Mouse (Mus musculus) megakaryocyte progenitor cell, adult 5-6 weeks (primary cell): ENCODE measurements at regions not wholly inside any gene's neighbourhood (a gene's known extent, or its start where the extent isn't known, plus 50 kb on each side); places are given as distances from the start of the nearest gene placed in this dataset.
A peak's percentile ranks its signal among the peaks of the same experiment; 100 is the strongest.

Experiments used
- ATAC-seq: replicated peaks from 2 replicates; pipeline ENCODE4 v1.8.0; 2016; ENCODE audit warnings: mild to moderate bottlenecking, moderate TSS enrichment, inconsistent platforms; ENCODE audit not compliant: poor library complexity

- peak; percentile 66 for ATAC-seq
These were observed 339.4 kb upstream of the Cldn34d start for GRCm38 (mm10) chrX:76942136-76942535.

- ATAC-seq = no peak
These were observed 335.6 kb upstream of the Cldn34d start for GRCm38 (mm10) chrX:76938315-76938714.
